Mouse (Mus musculus): ENCODE results near the gene Kif21a.
A peak's percentile ranks its signal among the peaks of the same experiment; 100 is the strongest.

The Kif21a gene

DNA sequence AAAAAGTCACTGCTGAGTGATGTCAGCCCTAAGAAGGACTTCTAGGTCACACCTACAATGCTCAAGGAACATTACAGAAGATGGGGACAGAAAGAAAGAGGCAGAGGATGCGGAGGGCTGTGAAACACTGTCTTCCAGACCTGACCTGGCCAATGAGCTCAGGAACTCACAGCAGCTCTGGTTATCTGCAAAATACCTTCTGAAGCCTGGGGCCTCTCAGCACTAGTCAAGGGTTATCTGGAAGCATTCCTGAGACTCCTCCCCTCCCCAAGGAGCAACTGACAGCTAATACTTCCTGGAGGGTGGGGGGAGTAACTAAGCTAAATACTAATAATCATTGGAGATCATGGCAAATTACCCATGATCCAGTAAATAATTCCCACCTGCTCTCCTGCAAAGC is 111.3 kb downstream of the Kif21a start:
- DNase-seq (ENCODE audit: low read depth, low spot score): no peak

GRCm38 (mm10) chr15:90935579-90935978 is 114.2 kb downstream of the Kif21a start:
- peak; percentile 36 for DNase-seq (ENCODE audit: low read depth, low spot score)

GRCm38 (mm10) chr15:90931451-90931850 is 118.3 kb downstream of the Kif21a start:
- DNase-seq (ENCODE audit: low read depth, low spot score): no peak

DNA sequence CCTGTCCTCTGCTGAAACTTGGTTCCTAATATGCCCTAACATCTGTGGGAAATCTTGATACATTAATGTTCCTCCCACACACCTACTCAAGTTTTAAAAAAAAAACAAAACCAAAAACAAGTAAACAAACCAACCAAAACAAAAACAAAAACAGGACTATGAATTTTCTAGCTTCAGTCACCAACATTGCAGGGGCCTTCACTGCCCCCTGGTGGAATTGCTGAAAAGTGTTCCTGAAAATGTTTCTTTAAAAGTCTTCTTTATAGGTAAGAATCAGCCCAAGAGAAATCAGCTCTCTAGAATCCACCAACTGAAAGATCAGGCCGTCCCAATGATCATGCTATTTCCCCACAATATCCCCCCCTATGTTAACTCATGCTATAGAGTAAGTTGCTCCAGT is 120.7 kb downstream of the Kif21a start:
- no peak for DNase-seq (ENCODE audit: low read depth, low spot score)

- no peak for DNase-seq (ENCODE audit: low read depth, low spot score)
Measured at GRCm38 (mm10) chr15:90896480-90896879, 153.3 kb downstream of the Kif21a start.

GRCm38 (mm10) chr15:90887466-90887865 is 162.3 kb downstream of the Kif21a start:
- DNase-seq (ENCODE audit: low read depth, low spot score): no peak
